Mouse (Mus musculus) yolk sac, embryonic 10.5 days (tissue): ENCODE data around the gene Nfkbia.
A peak's percentile ranks its signal among the peaks of the same experiment; 100 is the strongest.

Experiments
- DNase-seq: peaks from one replicate; pipeline ENCODE4 v3.0.0-alpha.2; 2017; ENCODE audit warnings: low spot score

Nfkbia gene

DNA sequence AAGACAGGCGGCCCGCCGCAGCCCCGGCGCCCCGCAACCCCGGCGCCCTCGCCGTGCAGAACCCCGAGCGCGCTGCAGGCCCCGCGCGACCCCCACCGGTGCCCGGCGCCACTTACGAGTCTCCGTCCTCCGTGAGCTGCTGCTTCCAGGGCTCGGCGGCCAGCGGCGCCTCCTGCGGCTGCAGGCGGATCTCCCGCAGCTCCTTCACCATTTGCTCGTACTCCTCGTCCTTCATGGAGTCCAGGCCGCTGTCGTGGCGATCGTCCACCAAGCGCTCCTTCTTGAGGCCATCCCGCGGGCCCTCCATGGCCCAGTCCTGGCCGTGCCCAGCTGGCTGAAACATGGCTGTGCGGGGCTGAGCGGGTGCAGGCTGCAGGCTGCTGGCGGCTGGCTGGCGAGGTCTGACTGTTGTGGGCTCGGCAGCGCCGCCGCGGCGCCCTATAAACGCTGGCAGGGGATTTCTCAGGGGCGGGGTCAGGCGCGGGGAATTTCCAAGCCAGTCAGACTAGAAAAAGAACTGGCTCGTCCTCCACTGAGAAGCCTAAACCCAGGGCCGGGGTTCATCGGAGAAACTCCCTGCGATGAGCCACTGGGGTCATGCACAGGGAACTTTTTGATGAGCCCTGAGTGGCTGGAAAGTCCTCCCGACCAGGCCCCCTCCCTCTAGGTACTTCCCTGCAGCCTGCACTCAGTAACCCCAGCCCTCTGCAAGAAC lies at the start of gene Nfkbia:
TSS of gene Nfkbia (minus strand) at position 464 of the 715 bp plus-strand sequence.
- DNase-seq: peak; percentile 93

GRCm38 (mm10) chr12:55539157-55539556 lies 46.7 kb upstream of the Nfkbia start:
- DNase-seq: no peak

DNA sequence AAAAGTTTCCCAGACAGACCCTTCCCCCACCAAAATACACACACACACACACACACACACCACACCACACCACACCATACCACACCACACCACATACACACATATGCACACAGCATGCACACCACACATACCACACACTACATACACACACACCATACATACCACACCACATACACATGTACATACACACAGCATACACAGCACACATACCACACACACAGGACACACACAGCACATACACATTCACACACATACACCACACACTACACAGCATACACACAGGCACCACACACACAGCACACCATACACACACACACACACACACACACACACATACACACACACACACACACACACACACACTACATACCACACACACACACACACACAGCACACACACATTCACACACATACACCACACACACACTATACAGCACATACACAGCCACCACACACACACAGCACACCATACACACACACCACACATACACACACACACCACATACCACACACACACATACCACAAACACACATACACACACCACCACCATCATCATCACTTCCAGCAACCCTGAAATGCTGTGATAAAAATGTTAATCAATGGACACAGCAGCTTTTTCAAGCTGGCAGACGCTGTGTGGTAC lies 46.0 kb upstream of the Nfkbia start:
- no peak for DNase-seq

GRCm38 (mm10) chr12:55537742-55538141 lies 45.3 kb upstream of the Nfkbia start:
- no peak for DNase-seq

GRCm38 (mm10) chr12:55536537-55537135 lies 44.2 kb upstream of the Nfkbia start:
- DNase-seq: no peak

- DNase-seq: no peak
Observed at GRCm38 (mm10) chr12:55526983-55527752, 34.7 kb upstream of the Nfkbia start.

GRCm38 (mm10) chr12:55518061-55518738 lies 25.8 kb upstream of the Nfkbia start:
- no peak for DNase-seq

DNA sequence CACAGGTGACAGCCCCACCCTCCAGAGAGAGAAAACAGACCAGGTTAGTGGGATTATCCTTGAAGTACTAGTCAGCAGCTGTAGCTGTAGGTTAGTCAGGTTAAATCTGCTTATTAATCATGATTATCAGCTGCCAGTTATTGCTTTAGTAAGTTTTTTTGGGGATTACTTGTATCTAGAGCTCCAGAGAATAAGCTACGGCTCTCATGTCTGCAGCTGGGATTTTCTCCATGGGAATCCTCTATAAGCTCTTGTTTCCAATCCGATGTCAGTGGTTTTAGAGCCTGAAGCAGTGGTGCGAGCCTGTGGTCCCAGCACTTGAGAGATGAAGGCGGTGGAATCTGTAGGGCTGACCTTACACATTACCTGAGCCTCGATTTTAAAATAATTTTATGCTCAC lies 16.4 kb upstream of the Nfkbia start:
- no peak for DNase-seq

GRCm38 (mm10) chr12:55507332-55507935 lies 15.0 kb upstream of the Nfkbia start:
- DNase-seq: no peak

- peak; percentile 38 for DNase-seq
Observed at GRCm38 (mm10) chr12:55506029-55506330, 13.5 kb upstream of the Nfkbia start.

GRCm38 (mm10) chr12:55505314-55506028 lies 13.0 kb upstream of the Nfkbia start:
- no peak for DNase-seq

DNA sequence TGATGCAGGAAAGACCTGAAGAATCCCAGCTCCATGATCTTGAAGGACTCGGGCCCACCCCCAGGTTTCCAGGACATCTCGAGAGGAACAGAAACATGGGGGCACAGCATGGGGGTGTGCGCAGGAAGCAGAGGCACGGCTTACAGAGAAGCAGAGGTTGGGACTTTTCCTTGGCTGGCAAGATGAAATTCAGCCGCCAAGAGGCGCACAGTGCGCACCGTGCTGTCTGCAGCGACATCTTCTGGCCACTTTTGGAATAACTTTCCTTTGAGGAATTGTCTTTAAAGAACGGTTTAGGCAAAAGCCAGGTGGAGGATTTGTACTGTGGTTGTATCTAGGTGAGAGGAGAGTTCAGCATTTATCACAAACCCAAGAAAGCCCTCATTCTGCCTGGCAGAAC lies 6.6 kb upstream of the Nfkbia start:
- peak; percentile 73 for DNase-seq

GRCm38 (mm10) chr12:55497737-55498136 lies 5.3 kb upstream of the Nfkbia start:
- DNase-seq: no peak

DNA sequence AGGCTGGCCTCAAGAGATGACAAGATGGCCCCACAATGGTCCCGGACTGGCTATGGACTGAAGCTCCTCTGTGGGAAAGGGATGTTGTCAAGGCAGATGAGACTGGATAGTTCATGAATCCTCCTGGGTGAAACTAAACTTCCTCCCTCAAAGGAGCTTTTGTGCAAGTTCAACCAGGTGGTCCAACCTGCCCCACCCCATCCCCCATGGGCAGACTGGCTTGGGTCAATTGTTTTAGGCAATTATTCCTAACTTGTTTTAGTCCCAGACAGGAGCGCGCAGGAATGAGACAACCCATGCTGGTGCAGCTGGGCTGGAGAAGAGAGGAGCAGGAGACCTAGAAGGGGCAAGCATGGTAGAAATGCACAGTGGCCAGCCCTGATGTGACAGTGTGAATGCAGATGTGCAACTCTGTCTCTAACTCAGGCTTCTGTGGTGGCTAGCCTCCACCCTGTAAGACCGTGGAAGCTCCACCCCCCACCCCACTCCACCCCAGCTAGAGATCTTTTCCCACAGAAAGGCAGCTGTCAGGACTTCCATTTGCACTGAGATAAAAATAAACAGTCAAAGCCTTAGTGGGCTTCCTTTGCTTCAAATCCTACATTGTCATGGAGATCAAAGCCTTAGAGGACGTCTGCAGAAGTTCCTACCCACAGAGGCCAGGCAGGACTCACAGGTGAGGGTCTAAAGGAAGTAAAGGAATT lies 3.6 kb upstream of the Nfkbia start:
- DNase-seq: no peak

GRCm38 (mm10) chr12:55495114-55495901 lies 2.9 kb upstream of the Nfkbia start:
- peak; percentile 87 for DNase-seq

DNA sequence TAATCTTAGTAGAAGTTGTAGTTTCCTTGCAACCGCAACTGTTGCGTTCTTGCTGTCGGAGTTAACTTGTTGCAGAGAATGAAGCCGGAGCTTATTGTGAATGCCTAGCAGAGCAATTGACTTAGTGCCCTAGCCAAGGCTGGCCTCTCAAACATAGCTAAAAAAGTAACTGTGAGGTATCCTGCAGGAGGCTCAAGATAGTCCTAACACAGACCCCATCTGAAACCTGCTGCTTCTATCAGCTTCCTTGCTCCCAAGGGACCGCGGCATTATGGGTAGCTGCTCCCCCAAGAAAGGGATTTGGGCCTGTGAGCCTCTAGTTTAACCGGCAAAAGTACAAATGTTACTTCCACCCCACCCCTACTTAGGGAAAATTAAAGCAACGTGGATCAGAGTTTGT lies 934 bp upstream of the Nfkbia start:
- no peak for DNase-seq

GRCm38 (mm10) chr12:55492941-55493340 lies 494 bp upstream of the Nfkbia start:
- no peak for DNase-seq

GRCm38 (mm10) chr12:55491516-55492183 lies 797 bp downstream of the Nfkbia start:
- DNase-seq: peak; percentile 91
